10 mouse cellular contexts compared by ENCODE assay signal in the genomic region with DNA sequence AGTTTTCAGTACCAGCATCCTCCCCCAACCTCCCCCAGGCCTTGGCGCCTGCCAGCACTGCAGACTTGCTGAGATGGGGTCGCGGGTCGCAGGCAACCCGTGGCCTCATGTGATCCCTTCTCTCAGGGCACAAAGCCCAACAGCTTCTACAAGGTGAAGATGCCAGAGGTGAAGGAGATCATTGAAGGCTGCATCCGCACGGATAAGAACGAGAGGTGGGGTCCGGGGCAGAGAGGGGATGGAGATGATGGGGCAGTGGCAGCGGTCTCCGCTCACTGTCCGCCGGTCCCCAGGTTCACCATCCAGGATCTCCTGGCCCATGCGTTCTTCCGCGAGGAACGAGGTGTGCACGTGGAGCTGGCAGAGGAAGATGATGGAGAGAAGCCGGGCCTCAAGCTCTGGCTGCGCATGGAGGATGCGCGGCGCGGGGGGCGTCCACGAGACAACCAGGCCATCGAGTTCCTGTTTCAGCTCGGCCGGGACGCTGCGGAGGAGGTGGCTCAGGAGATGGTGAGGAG. TPM values are rescaled to one million over a fixed set of nuclear protein-coding genes. Genes with fewer than 3 reads are reported as not detected.
DNase-seq lines count a peak whose midpoint lies in the region; ATAC-seq and TF ChIP-seq lines count a peak whose summit lies in the region.
"Had no signal": no experiment of that assay in that cellular context is flagged by ENCODE, and none has a peak within 500 bp of the region (broad histone marks: within the 10 kb centered on the region; RNA-seq: fewer than 3 reads in every experiment).

No protein-coding gene starts in this region.

- no peak for TF ChIP-seq CTCF in lung, embryonic 14.5 days (IDR thresholded peaks at IDR 0.05; ENCODE audit: low read depth)

- H3K27ac ChIP-seq in lung, embryonic 14.5 days (ENCODE audit: low read depth): no peak overlapping the region
- no peak overlapping the region for H3K27ac ChIP-seq in forebrain, embryonic 11.5 days (ENCODE audit: low read depth, low read length)
- H3K27ac ChIP-seq in limb, embryonic 14.5 days (replicated peaks; ENCODE audit: low read depth, low read length): no peak overlapping the region
- no peak overlapping the region for H3K27ac ChIP-seq in stomach, embryonic 15.5 days

- peak overlapping the region; percentile 29 for H3K4me3 ChIP-seq in lung, embryonic 14.5 days (ENCODE audit: low read depth, low read length)
- peak overlapping the region; percentile 15 for H3K4me3 ChIP-seq in forebrain, embryonic 11.5 days (ENCODE audit: low read depth, low read length)
- H3K4me3 ChIP-seq in limb, embryonic 14.5 days (replicated peaks; ENCODE audit: low read length): peak overlapping the region; percentile 29
- H3K4me3 ChIP-seq in stomach, embryonic 15.5 days (replicated peaks): peak overlapping the region; percentile 29

- peak overlapping the region; percentile 43 for H3K9ac ChIP-seq in lung, embryonic 14.5 days
- H3K9ac ChIP-seq in forebrain, embryonic 11.5 days (ENCODE audit: low read length): peak overlapping the region; percentile 2
- H3K9ac ChIP-seq in limb, embryonic 14.5 days (ENCODE audit: low read depth, low read length, severe bottlenecking): 0 out of 2 replicates have a peak overlapping the region, but pooled peaks have one; percentile 5
- H3K9ac ChIP-seq in stomach, embryonic 15.5 days: no peak overlapping the region

- DNase-seq in lung, embryonic 14.5 days: peak; percentile 55
- DNase-seq in lung, postnatal 4 days: no peak
- DNase-seq in forebrain, embryonic 11.5 days (ENCODE audit: low spot score): peak; percentile 67
- DNase-seq in limb, embryonic 14.5 days (ENCODE audit: low spot score): no peak
- no peak for DNase-seq in thymus, postnatal 10 days (ENCODE audit: low spot score in 2 of 2)
- DNase-seq in right cerebral cortex, postnatal 36 days (ENCODE audit: low spot score in 2 of 2): no peak
- no peak for DNase-seq in natural killer cell, adult 2 months (ENCODE audit: low spot score in 2 of 2)
- DNase-seq: right cerebral cortex, postnatal 4 days had no signal

- no peak for ATAC-seq in lung, embryonic 14.5 days (ENCODE audit: insufficient read depth)
- ATAC-seq in forebrain, embryonic 11.5 days (replicated peaks; ENCODE audit: low FRiP score): no peak
- no peak for ATAC-seq in limb, embryonic 14.5 days (ENCODE audit: low FRiP score, low read depth)
- ATAC-seq in stomach, embryonic 15.5 days (ENCODE audit: insufficient read depth, low FRiP score, low read depth): no peak
- ATAC-seq: Patski had no signal

- no peak for TF ChIP-seq POLR2A in limb, embryonic 14.5 days (IDR thresholded peaks at IDR 0.05; ENCODE audit: borderline replicate concordance, extremely low read depth, insufficient read depth, insufficient read length)

- peaks cover 38% of the 10 kb centered on the region for H3K27me3 ChIP-seq in lung, embryonic 14.5 days (ENCODE audit: insufficient read depth, low read length)
- peaks cover 35% of the 10 kb centered on the region for H3K27me3 ChIP-seq in forebrain, embryonic 11.5 days (ENCODE audit: control insufficient read depth, insufficient read depth, low read length)
- peaks cover 44% of the 10 kb centered on the region for H3K27me3 ChIP-seq in limb, embryonic 14.5 days (ENCODE audit: control insufficient read depth, insufficient read depth, low read length)
- H3K27me3 ChIP-seq in stomach, embryonic 15.5 days (replicated peaks): peaks cover 26% of the 10 kb centered on the region
- H3K27me3 ChIP-seq: Patski had no signal

- no peaks in the 10 kb centered on the region for H3K36me3 ChIP-seq in lung, embryonic 14.5 days (ENCODE audit: insufficient read depth)
- H3K36me3 ChIP-seq in forebrain, embryonic 11.5 days (ENCODE audit: control insufficient read depth, insufficient read depth, low read length): no peaks in the 10 kb centered on the region
- H3K36me3 ChIP-seq in limb, embryonic 14.5 days (ENCODE audit: control insufficient read depth, insufficient read depth, low read length): no peaks in the 10 kb centered on the region
- no peaks in the 10 kb centered on the region for H3K36me3 ChIP-seq in stomach, embryonic 15.5 days

- WGBS in lung, embryonic 14.5 days: 8% methylated on average over 31 of the region's 31 CpGs
- 2% methylated on average over 31 of the region's 31 CpGs for WGBS in forebrain, embryonic 11.5 days
- 2% methylated on average over 31 of the region's 31 CpGs for WGBS in limb, embryonic 14.5 days
- 12% methylated on average over 31 of the region's 31 CpGs for WGBS in stomach, embryonic 15.5 days

- peaks cover 16% of the 10 kb centered on the region for H3K4me1 ChIP-seq in lung, embryonic 14.5 days (ENCODE audit: insufficient read depth)
- H3K4me1 ChIP-seq in forebrain, embryonic 11.5 days (replicated peaks; ENCODE audit: control insufficient read depth, insufficient read depth, low read length): peaks cover 26% of the 10 kb centered on the region
- peaks cover 27% of the 10 kb centered on the region for H3K4me1 ChIP-seq in limb, embryonic 14.5 days (ENCODE audit: control insufficient read depth, insufficient read depth, low read length)
- peaks cover 34% of the 10 kb centered on the region for H3K4me1 ChIP-seq in stomach, embryonic 15.5 days

- H3K4me2 ChIP-seq in lung, embryonic 14.5 days: peak overlapping the region; percentile 64
- H3K4me2 ChIP-seq in forebrain, embryonic 11.5 days (ENCODE audit: low read depth, low read length, severe bottlenecking): peak overlapping the region; percentile 40
- H3K4me2 ChIP-seq in limb, embryonic 14.5 days (replicated peaks; ENCODE audit: low read depth, low read length, severe bottlenecking): peak overlapping the region; percentile 37
- H3K4me2 ChIP-seq in stomach, embryonic 15.5 days: peak overlapping the region; percentile 52

- no peaks in the 10 kb centered on the region for H3K9me3 ChIP-seq in lung, embryonic 14.5 days (ENCODE audit: low read depth, low read length)
- H3K9me3 ChIP-seq in forebrain, embryonic 11.5 days (ENCODE audit: control insufficient read depth, low read length): no peaks in the 10 kb centered on the region
- no peaks in the 10 kb centered on the region for H3K9me3 ChIP-seq in limb, embryonic 14.5 days (ENCODE audit: control insufficient read depth, low read length)
- no peaks in the 10 kb centered on the region for H3K9me3 ChIP-seq in stomach, embryonic 15.5 days

RNA-seq across cellular contexts. Expression of gene Wnk4, which starts 4.6 kb away (rescaled TPM):
- polyA plus RNA-seq in lung, embryonic 14.5 days (2014; fragmentation: Nextera tagmentation; extraction: Ambion mirVana): 5.3 and 5.8 TPM in 2 replicates
- polyA plus RNA-seq in forebrain, embryonic 11.5 days (2014; fragmentation: Nextera tagmentation; extraction: Ambion mirVana): 5.3 and 7.6 TPM in 2 replicates
- polyA plus RNA-seq in limb, embryonic 14.5 days (2012; rRNA removed): 14.9 and 18.4 TPM in 2 replicates
- polyA plus RNA-seq in limb, embryonic 14.5 days (2014; fragmentation: Nextera tagmentation; extraction: Ambion mirVana): 9.9 and 10.7 TPM in 2 replicates
- polyA plus RNA-seq in stomach, embryonic 15.5 days (2015; fragmentation: Nextera tagmentation; extraction: Ambion mirVana): 17.9 and 19.8 TPM in 2 replicates

RNA-seq across cellular contexts. Expression of gene Vps25, which starts 11.5 kb away (rescaled TPM):
- polyA plus RNA-seq in lung, embryonic 14.5 days (2014; fragmentation: Nextera tagmentation; extraction: Ambion mirVana): 132 and 139 TPM in 2 replicates
- polyA plus RNA-seq in forebrain, embryonic 11.5 days (2014; fragmentation: Nextera tagmentation; extraction: Ambion mirVana): 119 TPM in 2 replicates
- polyA plus RNA-seq in limb, embryonic 14.5 days (2012; rRNA removed): 70.3 and 71.7 TPM in 2 replicates
- 120 and 124 TPM in 2 replicates for polyA plus RNA-seq in limb, embryonic 14.5 days (2014; fragmentation: Nextera tagmentation; extraction: Ambion mirVana)
- polyA plus RNA-seq in stomach, embryonic 15.5 days (2015; fragmentation: Nextera tagmentation; extraction: Ambion mirVana): 131 and 138 TPM in 2 replicates

RNA-seq across cellular contexts. Expression of gene Cntd1, which starts 13.8 kb away (rescaled TPM):
- 1.0 and 1.9 TPM in 2 replicates for polyA plus RNA-seq in lung, embryonic 14.5 days (2014; fragmentation: Nextera tagmentation; extraction: Ambion mirVana)
- polyA plus RNA-seq in forebrain, embryonic 11.5 days (2014; fragmentation: Nextera tagmentation; extraction: Ambion mirVana): 1.3 and 2.0 TPM in 2 replicates
- polyA plus RNA-seq in limb, embryonic 14.5 days (2012; rRNA removed): 1.1 and 1.6 TPM in 2 replicates
- 0.61 and 0.93 TPM in 2 replicates for polyA plus RNA-seq in limb, embryonic 14.5 days (2014; fragmentation: Nextera tagmentation; extraction: Ambion mirVana)
- polyA plus RNA-seq in stomach, embryonic 15.5 days (2015; fragmentation: Nextera tagmentation; extraction: Ambion mirVana): 0.85 and 1.1 TPM in 2 replicates

RNA-seq across cellular contexts. Expression of gene Coa3, which starts 13.9 kb away (rescaled TPM):
- 190 and 197 TPM in 2 replicates for polyA plus RNA-seq in lung, embryonic 14.5 days (2014; fragmentation: Nextera tagmentation; extraction: Ambion mirVana)
- 179 and 181 TPM in 2 replicates for polyA plus RNA-seq in forebrain, embryonic 11.5 days (2014; fragmentation: Nextera tagmentation; extraction: Ambion mirVana)
- 110 and 183 TPM in 2 replicates for polyA plus RNA-seq in limb, embryonic 14.5 days (2012; rRNA removed)
- 182 and 187 TPM in 2 replicates for polyA plus RNA-seq in limb, embryonic 14.5 days (2014; fragmentation: Nextera tagmentation; extraction: Ambion mirVana)
- 202 and 221 TPM in 2 replicates for polyA plus RNA-seq in stomach, embryonic 15.5 days (2015; fragmentation: Nextera tagmentation; extraction: Ambion mirVana)

RNA-seq across cellular contexts. Expression of gene Ramp2, which starts 19.2 kb away (rescaled TPM):
- 271 and 276 TPM in 2 replicates for polyA plus RNA-seq in lung, embryonic 14.5 days (2014; fragmentation: Nextera tagmentation; extraction: Ambion mirVana)
- 59.4 and 64.3 TPM in 2 replicates for polyA plus RNA-seq in forebrain, embryonic 11.5 days (2014; fragmentation: Nextera tagmentation; extraction: Ambion mirVana)
- 89.4 and 108 TPM in 2 replicates for polyA plus RNA-seq in limb, embryonic 14.5 days (2012; rRNA removed)
- polyA plus RNA-seq in limb, embryonic 14.5 days (2014; fragmentation: Nextera tagmentation; extraction: Ambion mirVana): 98.9 and 104 TPM in 2 replicates
- polyA plus RNA-seq in stomach, embryonic 15.5 days (2015; fragmentation: Nextera tagmentation; extraction: Ambion mirVana): 111 TPM in 2 replicates

Comparison
In these comparisons a context has a peak if more than half of its experiments do, and no peak if none do; other contexts are left out.
1. DNase-seq: peak in lung, embryonic 14.5 days (single experiment) and forebrain, embryonic 11.5 days (single experiment); none in lung, postnatal 4 days (0 of 2), limb, embryonic 14.5 days (single experiment), thymus, postnatal 10 days (0 of 2), right cerebral cortex, postnatal 36 days (0 of 2) and natural killer cell, adult 2 months (0 of 2).
2. Peak in every context shown above with its lines, with median percentiles within 50 percentile points of each other: H3K4me2 ChIP-seq and H3K4me3 ChIP-seq.